Mouse (Mus musculus) MEL (cell line): ENCODE results near the gene Rnf115. TPM values are rescaled to one million over a fixed set of nuclear protein-coding genes. Genes with fewer than 3 reads are reported as not detected.

Experiments
- DNase-seq: peaks from one replicate; pipeline ENCODE4 v3.0.0; 2011; ENCODE audit warnings: low read depth, low spot score
- H3K27ac ChIP-seq: 2 replicates; pipeline ENCODE4 v1.5.1; 2012; ENCODE audit warnings: low read depth, mild to moderate bottlenecking, control low read depth, low read length, moderate library complexity; ENCODE audit not compliant: control insufficient read depth
- H3K27me3 ChIP-seq, 2 experiments: fragments of 150-350 bp in 1 of 2; sonication (generic) in 1 of 2; 2 replicates each; pipeline ENCODE4 v1.6.1; 2012; ENCODE audit warnings: low read length in 2 of 2, mild to moderate bottlenecking in 2 of 2, improper control_type of control experiment in 1 of 2, moderate library complexity in 1 of 2; ENCODE audit not compliant: insufficient read depth in 2 of 2, control insufficient read depth in 1 of 2
- H3K36me3 ChIP-seq, 2 experiments: 2 replicates each; pipeline ENCODE4 v1.6.1; 2012 to 2014; ENCODE audit warnings: low read length in 2 of 2, improper control_type of control experiment in 1 of 2, inconsistent platforms in 1 of 2, mild to moderate bottlenecking in 1 of 2; ENCODE audit not compliant: insufficient read depth in 2 of 2, control insufficient read depth in 1 of 2
- H3K4me1 ChIP-seq, 2 experiments: fragments of 150-350 bp in 1 of 2; sonication (generic) in 1 of 2; 2 replicates each; pipeline ENCODE4 v1.6.1; 2012; ENCODE audit warnings: low read length in 2 of 2, improper control_type of control experiment in 1 of 2, mild to moderate bottlenecking in 1 of 2; ENCODE audit not compliant: insufficient read depth in 2 of 2, control insufficient read depth in 1 of 2
- H3K4me3 ChIP-seq, 2 experiments: fragments of 150-350 bp in 1 of 2; sonication (generic) in 1 of 2; 2 replicates each; pipeline ENCODE4 v1.5.1; 2012; ENCODE audit warnings: low read depth in 2 of 2, low read length in 2 of 2, mild to moderate bottlenecking in 2 of 2, moderate library complexity in 2 of 2, control low read depth in 1 of 2, improper control_type of control experiment in 1 of 2; ENCODE audit not compliant: control insufficient read depth in 1 of 2, insufficient read depth in 1 of 2
- H3K79me2 ChIP-seq: 2 replicates; pipeline ENCODE4 v1.6.1; 2012; ENCODE audit warnings: mild to moderate bottlenecking, low read length, moderate library complexity; ENCODE audit not compliant: control insufficient read depth, poor library complexity, insufficient read depth
- H3K9ac ChIP-seq: 2 replicates; pipeline ENCODE4 v1.6.1; 2012; ENCODE audit warnings: low read depth, mild to moderate bottlenecking, control low read depth, low read length, moderate library complexity; ENCODE audit not compliant: control insufficient read depth, poor library complexity, severe bottlenecking
- H3K9me3 ChIP-seq: fragments of 150-350 bp; sonication (generic); replicated peaks from 2 replicates; pipeline ENCODE4 v1.6.1; 2012; ENCODE audit warnings: mild to moderate bottlenecking, low read length, improper control_type of control experiment, moderate library complexity; ENCODE audit not compliant: insufficient read depth
- BHLHE40 ChIP-seq: IDR thresholded peaks from 2 replicates; pipeline ENCODE4 v1.6.1; 2012; ENCODE audit warnings: low read depth, mild to moderate bottlenecking, inconsistent platforms, low read length, improper control_type of control experiment, borderline replicate concordance
- E2F4 ChIP-seq: IDR thresholded peaks from 2 replicates; pipeline ENCODE4 v1.6.1; 2011; ENCODE audit warnings: low read depth, low read length, improper control_type of control experiment, borderline replicate concordance
- ELF1 ChIP-seq: IDR thresholded peaks from 2 replicates; pipeline ENCODE4 v1.6.1; 2014; ENCODE audit warnings: low read depth, mild to moderate bottlenecking, inconsistent platforms, low read length, improper control_type of control experiment, moderate library complexity
- ETS1 ChIP-seq: IDR thresholded peaks from 2 replicates; pipeline ENCODE4 v1.6.1; 2012; ENCODE audit warnings: low read depth, mild to moderate bottlenecking, inconsistent platforms, low read length, improper control_type of control experiment, moderate library complexity
- GABPA ChIP-seq: IDR thresholded peaks from 2 replicates; pipeline ENCODE4 v1.6.1; 2012; ENCODE audit warnings: low read depth, mild to moderate bottlenecking, inconsistent platforms, low read length, improper control_type of control experiment, moderate library complexity
- GATA1 ChIP-seq: IDR thresholded peaks from 2 replicates; pipeline ENCODE4 v1.6.1; 2011; ENCODE audit warnings: low read depth, low read length, improper control_type of control experiment
- MAFK ChIP-seq: IDR thresholded peaks from 2 replicates; pipeline ENCODE4 v1.6.1; 2011; ENCODE audit warnings: low read depth, mild to moderate bottlenecking, low read length, improper control_type of control experiment, borderline replicate concordance
- MAX ChIP-seq: IDR thresholded peaks from 2 replicates; pipeline ENCODE4 v1.6.1; 2011; ENCODE audit warnings: low read length, improper control_type of control experiment
- MEF2A ChIP-seq: IDR thresholded peaks from 2 replicates; pipeline ENCODE4 v1.6.1; 2014; ENCODE audit warnings: low read depth, mild to moderate bottlenecking, inconsistent platforms, low read length, improper control_type of control experiment; ENCODE audit not compliant: poor library complexity, insufficient replicate concordance, severe bottlenecking; ENCODE audit errors: extremely low read depth
- MXI1 ChIP-seq: IDR thresholded peaks from 2 replicates; pipeline ENCODE4 v1.6.1; 2011; ENCODE audit warnings: mild to moderate bottlenecking, low read depth, low read length, improper control_type of control experiment
- MYB ChIP-seq: IDR thresholded peaks from 2 replicates; pipeline ENCODE4 v1.6.1; 2011; ENCODE audit warnings: mild to moderate bottlenecking, low read depth, low read length, improper control_type of control experiment
- NRF1 ChIP-seq: IDR thresholded peaks from 2 replicates; pipeline ENCODE4 v1.6.1; 2014; ENCODE audit warnings: low read depth, mild to moderate bottlenecking, inconsistent platforms, low read length, improper control_type of control experiment, moderate library complexity; ENCODE audit not compliant: poor library complexity, insufficient read depth, severe bottlenecking
- POLR2A ChIP-seq, 2 experiments: IDR thresholded peaks; 2 replicates each; pipeline ENCODE4 v1.6.1; 2011 to 2012; ENCODE audit warnings: low read length in 2 of 2, mild to moderate bottlenecking in 2 of 2, control low read depth in 1 of 2, improper control_type of control experiment in 1 of 2, low read depth in 1 of 2, moderate library complexity in 1 of 2; ENCODE audit not compliant: control insufficient read depth in 1 of 2, insufficient read depth in 1 of 2, poor library complexity in 1 of 2
- POLR2AphosphoS5 ChIP-seq: IDR thresholded peaks from 2 replicates; pipeline ENCODE4 v1.6.1; 2012; ENCODE audit warnings: low read depth, borderline replicate concordance, mild to moderate bottlenecking, inconsistent platforms, low read length, moderate library complexity, mixed read lengths
- RCOR1 ChIP-seq: IDR thresholded peaks from 2 replicates; pipeline ENCODE4 v1.6.1; 2012; ENCODE audit warnings: low read depth, mild to moderate bottlenecking, inconsistent platforms, low read length, improper control_type of control experiment
- SMC3 ChIP-seq: IDR thresholded peaks from 2 replicates; pipeline ENCODE4 v1.6.1; 2011; ENCODE audit warnings: low read depth, low read length, improper control_type of control experiment
- TAL1 ChIP-seq: IDR thresholded peaks from 2 replicates; pipeline ENCODE4 v1.6.1; 2012; ENCODE audit warnings: mild to moderate bottlenecking, inconsistent platforms, low read length, moderate library complexity, mixed read lengths
- TBP ChIP-seq: IDR thresholded peaks from 2 replicates; pipeline ENCODE4 v1.8.0; 2011; ENCODE audit warnings: low read depth, low read length, improper control_type of control experiment
- UBTF ChIP-seq: IDR thresholded peaks from 2 replicates; pipeline ENCODE4 v1.6.1; 2012; ENCODE audit warnings: low read depth, mild to moderate bottlenecking, inconsistent platforms, low read length, improper control_type of control experiment, moderate library complexity, borderline replicate concordance; ENCODE audit not compliant: insufficient read depth
- USF1 ChIP-seq: IDR thresholded peaks from 2 replicates; pipeline ENCODE4 v1.6.1; 2014; ENCODE audit warnings: low read depth, mild to moderate bottlenecking, inconsistent platforms, low read length, improper control_type of control experiment, moderate library complexity
- USF2 ChIP-seq, 2 experiments: IDR thresholded peaks; 2 replicates each; pipeline ENCODE4 v1.6.1; 2011 to 2012; ENCODE audit warnings: improper control_type of control experiment in 2 of 2, low read length in 2 of 2, borderline replicate concordance in 1 of 2, inconsistent platforms in 1 of 2, low read depth in 1 of 2, mild to moderate bottlenecking in 1 of 2; ENCODE audit not compliant: insufficient read depth in 1 of 2
- ZKSCAN1 ChIP-seq: IDR thresholded peaks from 2 replicates; pipeline ENCODE4 v1.6.1; 2012; ENCODE audit warnings: low read depth, mild to moderate bottlenecking, inconsistent platforms, low read length, improper control_type of control experiment, moderate library complexity
- polyA plus RNA-seq, 2 experiments: library from polyadenylated mRNA; stranded (reverse) in 1 of 2; unstranded in 1 of 2; fragments of >175 nt in 1 of 2; fragments of >200 nt in 1 of 2; gene quantifications; 2 replicates each; pipeline versions ENCODE4 v1.2.1 to v1.2.4; 2012; ENCODE audit warnings: low replicate concordance in 2 of 2, low read depth in 1 of 2; ENCODE audit not compliant: insufficient read length in 2 of 2, insufficient read depth in 1 of 2, missing spikeins in 1 of 2
- total RNA-seq: library from RNA; depleted of rRNA; stranded (reverse); fragments of 300-350 nt; gene quantifications from 2 replicates; pipeline ENCODE4 v1.2.3, GENCODE M21; 2012

The Rnf115 gene
- total and polyA plus RNA-seq, 3 experiments = 43.2 to 71.8 (median 66.1) TPM

DNA sequence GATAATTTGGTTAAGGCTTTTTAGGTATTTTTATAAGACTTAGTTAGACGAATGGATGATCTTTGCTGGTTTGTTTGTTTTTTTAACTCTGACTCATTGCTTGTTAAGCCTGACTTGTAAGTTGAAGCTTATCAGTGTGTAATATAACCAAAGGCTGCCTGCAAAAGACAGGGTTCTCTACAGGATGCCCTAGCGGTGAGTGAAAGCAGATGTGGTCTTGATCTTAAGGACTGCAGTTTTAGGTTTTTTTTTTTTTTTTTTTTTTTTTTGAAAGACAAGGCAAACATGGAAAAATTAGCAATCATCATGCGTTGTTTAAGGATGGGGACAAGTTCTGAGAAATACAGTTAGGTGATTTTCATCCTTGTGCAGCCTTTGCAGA lies 1.9 kb downstream of the Rnf115 start (continued):
- no peak for TF ChIP-seq POLR2AphosphoS5
- no peak for TF ChIP-seq ELF1
- peak; percentile 88 for TF ChIP-seq GATA1
- no peak for TF ChIP-seq MAFK
- TF ChIP-seq UBTF = no peak
- no peak for TF ChIP-seq USF1
- peak; percentile 72; the same call in 1 of the 2 replicates for TF ChIP-seq ETS1
- TF ChIP-seq GABPA = no peak
- TF ChIP-seq RCOR1 = peak; percentile 65
- TF ChIP-seq TBP = no peak; the same call in 1 of the 2 replicates
- TF ChIP-seq MEF2A = no peak
- no peak for TF ChIP-seq USF2 (IDR thresholded peaks at IDR 0.05; ENCODE audit: borderline replicate concordance in 1 of 2, insufficient read depth in 1 of 2, low read depth in 1 of 2, low read length in 2 of 2)
- TF ChIP-seq TAL1 = peak; percentile 29; the same call in 1 of the 2 replicates
- no peak for TF ChIP-seq E2F4

GRCm38 (mm10) chr3:96730785-96731184 lies 3.3 kb downstream of the Rnf115 start:
- H3K9me3 ChIP-seq = no peaks in the 10 kb centered on the region
- TF ChIP-seq RCOR1 = peak; percentile 99
- TF ChIP-seq GATA1 = 0 out of 2 replicates have a peak, but pooled peaks have one; percentile 20
- peak; percentile 61; the same call in 1 of the 2 replicates for TF ChIP-seq MXI1
- no peak for TF ChIP-seq E2F4
- no peak for DNase-seq
- H3K36me3 ChIP-seq = peaks cover 0 to 30% of the 10 kb centered on the region in 2 experiments; a peak in 2 of 4 replicates
- no peak overlapping the region for H3K4me3 ChIP-seq
- H3K4me1 ChIP-seq = peaks cover 5 to 17% of the 10 kb centered on the region in 2 experiments
- no peak overlapping the region for H3K27ac ChIP-seq
- H3K27me3 ChIP-seq = no peaks in the 10 kb centered on the region
- H3K9ac ChIP-seq = no peak overlapping the region
- H3K79me2 ChIP-seq = peaks cover 51% of the 10 kb centered on the region

DNA sequence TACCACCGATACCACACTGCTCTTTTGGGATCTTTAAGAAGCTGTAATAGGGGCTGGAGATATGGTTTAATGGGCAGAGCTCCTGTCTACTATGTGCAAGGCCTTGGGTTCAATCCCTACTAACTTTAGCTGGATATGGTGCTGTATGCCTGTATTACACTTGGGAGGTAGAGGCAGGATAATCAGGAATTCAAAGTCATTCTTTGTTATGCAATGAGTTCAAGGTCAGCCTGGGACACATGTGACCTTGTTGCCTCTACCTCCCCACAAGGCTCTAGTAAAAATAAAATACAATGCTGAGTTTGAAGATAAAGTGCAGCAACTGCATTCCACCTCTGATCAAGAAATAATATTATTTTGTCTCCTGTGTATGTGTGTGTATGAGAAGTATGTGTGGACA lies 6.5 kb downstream of the Rnf115 start:
- Histone ChIP-seq H3K36me3 (peaks cover 0 to 23% of the 10 kb centered on the region in 2 experiments; a peak in 3 of 4 replicates), H3K27ac (no peak overlapping the region), H3K9me3 (no peaks in the 10 kb centered on the region), H3K4me3 (no peak overlapping the region), H3K4me1 (peaks cover 8 to 16% of the 10 kb centered on the region in 2 experiments; a peak in 3 of 4 replicates), H3K9ac (no peak overlapping the region), H3K27me3 (no peaks in the 10 kb centered on the region), H3K79me2 (peaks cover 48% of the 10 kb centered on the region)
- TF ChIP-seq POLR2A (IDR thresholded peaks at IDR 0.05; ENCODE audit: control insufficient read depth in 1 of 2, insufficient read depth in 1 of 2, low read depth in 1 of 2, low read length in 2 of 2, poor library complexity in 1 of 2) (no peak), USF2 (IDR thresholded peaks at IDR 0.05; ENCODE audit: borderline replicate concordance in 1 of 2, insufficient read depth in 1 of 2, low read depth in 1 of 2, low read length in 2 of 2) (0 out of 4 replicates have a peak, but pooled peaks of 1 of the 2 experiments have one; percentile 11), MYB (no peak), ZKSCAN1 (no peak), SMC3 (no peak), TBP (no peak), NRF1 (no peak), MXI1 (0 out of 2 replicates have a peak, but pooled peaks have one; percentile 12), MAFK (no peak), MAX (no peak), BHLHE40 (no peak)
- DNase-seq = no peak
